Mouse (Mus musculus) heart, postnatal 25 days (tissue): ENCODE data around the gene Xlr3b. TPM values are rescaled to one million over a fixed set of nuclear protein-coding genes. Genes with fewer than 3 reads are reported as not detected.
"Not testable (repeated sequence)": the region's sequence is repeated elsewhere in the genome, so short reads cannot be mapped to it uniquely, and the experiment has no call there.

Source experiments
- DNase-seq: peaks from one replicate; pipeline ENCODE4 v3.0.0; 2022; ENCODE audit warnings: low spot score
- intact Hi-C: fragments of 180-260 bp; cut with DNase I; formaldehyde crosslinking; loops from one replicate; pipeline ENCODE4 v1.15.1; 2025
- total RNA-seq, 2 experiments: library from RNA; stranded (reverse); gene quantifications; 2 replicates each; pipeline ENCODE4 v1.2.3; 2021

Xlr3b gene
- 1 to 10 TPM in 1 of 2 experiments, under 1 TPM in 1; 0.60 to 1.3 TPM for total RNA-seq

DNA sequence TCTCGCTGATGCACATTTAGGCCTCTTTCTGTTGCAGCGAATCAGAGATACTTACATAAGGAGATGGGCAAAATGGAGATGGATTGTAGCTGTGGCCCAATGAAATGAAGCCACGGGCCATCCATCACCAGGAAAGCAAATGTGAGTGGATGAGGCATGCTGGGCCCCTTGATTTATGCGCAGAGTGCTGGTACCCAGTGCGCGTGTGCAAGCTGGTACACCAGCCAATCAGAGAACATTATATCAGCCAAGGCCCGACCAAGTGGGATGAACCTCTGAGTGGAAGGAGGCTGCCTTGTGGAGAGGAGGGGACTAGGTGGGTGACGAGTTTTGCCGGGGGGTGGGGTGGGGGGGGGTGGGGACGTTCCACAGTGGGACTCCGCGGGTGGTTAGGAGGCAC is at the start of gene Xlr3b:
Gene Xlr3b (plus strand): TSS at position 274 of the 400 bp plus-strand sequence.
- DNase-seq, intact Hi-C loops: not testable (repeated sequence)

DNA sequence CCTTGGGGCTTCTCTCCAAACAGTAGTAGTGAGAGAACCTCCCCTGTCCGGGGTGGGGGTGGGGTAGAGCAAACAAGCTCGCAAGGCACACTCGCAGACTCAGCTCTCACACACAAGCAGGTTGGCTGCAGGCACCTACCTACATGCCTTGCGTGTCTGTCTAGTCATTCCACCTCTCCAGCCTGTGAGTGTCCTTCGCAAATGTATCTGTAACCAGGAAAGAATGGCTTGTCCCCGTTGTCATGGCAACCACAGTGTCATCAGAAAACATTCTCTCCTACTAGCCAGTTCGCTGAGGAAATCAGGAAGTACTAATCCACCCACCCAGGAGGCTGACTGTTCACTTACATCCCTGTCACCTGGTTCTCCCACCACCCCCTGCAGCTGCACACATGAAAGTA is 48.8 kb upstream of the Xlr3b start:
- DNase-seq, intact Hi-C loops: not testable (repeated sequence)

DNA sequence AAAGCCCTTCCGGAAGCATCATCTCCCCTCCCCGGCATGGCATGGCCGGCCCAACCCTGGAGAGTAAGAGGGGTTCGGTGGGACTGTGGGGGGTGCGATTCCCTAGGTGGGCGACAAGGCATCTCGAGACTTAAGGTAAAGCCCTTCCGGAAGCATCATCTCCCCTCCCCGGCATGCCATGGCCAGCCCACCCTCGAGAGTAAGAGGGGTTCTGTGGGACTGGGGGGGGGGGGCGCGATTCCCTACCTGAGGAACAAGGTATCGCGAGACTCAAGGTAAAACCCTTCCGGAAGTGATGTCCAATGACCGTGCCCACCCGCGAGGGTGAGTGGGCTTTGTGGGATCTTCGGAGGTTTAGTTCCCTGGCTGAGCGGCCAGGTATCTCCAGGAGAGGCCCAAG is 43.5 kb upstream of the Xlr3b start, which contains the start of gene Xlr5b:
Gene Xlr5b (plus strand): TSS at position 301 of the 400 bp plus-strand sequence.
- DNase-seq, intact Hi-C loops: not testable (repeated sequence)

DNA sequence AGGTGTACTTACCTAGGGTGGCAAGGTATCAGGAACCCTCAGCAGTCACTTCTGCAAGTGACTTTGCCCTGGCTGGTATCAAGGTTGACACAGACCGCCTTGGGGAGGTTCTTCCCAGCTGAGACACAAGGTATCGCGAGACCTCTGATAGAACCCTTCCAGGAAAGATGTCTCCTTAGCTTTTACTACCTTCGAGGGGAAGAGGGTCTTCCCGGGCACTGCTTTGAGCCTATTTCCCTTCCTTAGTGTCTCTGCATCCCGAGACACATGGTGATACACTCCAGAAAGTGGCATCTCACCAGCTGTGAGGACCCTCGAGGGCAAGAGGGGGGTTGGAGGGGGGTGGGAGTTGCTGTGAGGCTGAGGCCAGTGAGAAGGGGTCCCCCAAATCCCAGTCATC is 42.7 kb upstream of the Xlr3b start, which contains the start of gene DXBay18:
Gene DXBay18 (minus strand): TSS at position 101 of the 400 bp plus-strand sequence.
- not testable (repeated sequence) for DNase-seq

DNA sequence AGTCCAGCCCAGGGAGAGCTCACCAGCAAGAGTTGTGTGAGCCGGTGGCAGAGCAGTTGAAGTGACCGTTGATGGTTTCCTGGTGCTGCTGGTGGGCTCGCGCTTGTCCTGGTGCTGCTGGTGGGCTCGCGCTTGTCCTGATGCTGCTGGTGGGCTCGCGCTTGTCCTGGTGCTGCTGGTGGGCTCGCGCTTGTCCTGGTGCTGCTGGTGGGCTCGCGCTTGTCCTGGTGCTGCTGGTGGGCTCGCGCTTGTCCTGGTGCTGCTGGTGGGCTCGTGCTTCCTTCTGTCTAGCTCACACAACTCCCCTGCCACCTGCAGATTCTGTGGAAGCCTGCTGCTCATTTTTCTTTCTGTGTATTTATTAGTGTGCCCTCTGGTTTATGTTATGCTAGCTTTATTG is 15.1 kb upstream of the Xlr3b start, which contains the start of gene Spin2d:
Gene Spin2d (minus strand): TSS at position 101 of the 400 bp plus-strand sequence.
- DNase-seq, intact Hi-C loops: not testable (repeated sequence)

More for the DNA sequence above, 42.7 kb upstream of the Xlr3b start, which contains the start of gene DXBay18:
- intact Hi-C loops: not testable (repeated sequence)

DNA sequence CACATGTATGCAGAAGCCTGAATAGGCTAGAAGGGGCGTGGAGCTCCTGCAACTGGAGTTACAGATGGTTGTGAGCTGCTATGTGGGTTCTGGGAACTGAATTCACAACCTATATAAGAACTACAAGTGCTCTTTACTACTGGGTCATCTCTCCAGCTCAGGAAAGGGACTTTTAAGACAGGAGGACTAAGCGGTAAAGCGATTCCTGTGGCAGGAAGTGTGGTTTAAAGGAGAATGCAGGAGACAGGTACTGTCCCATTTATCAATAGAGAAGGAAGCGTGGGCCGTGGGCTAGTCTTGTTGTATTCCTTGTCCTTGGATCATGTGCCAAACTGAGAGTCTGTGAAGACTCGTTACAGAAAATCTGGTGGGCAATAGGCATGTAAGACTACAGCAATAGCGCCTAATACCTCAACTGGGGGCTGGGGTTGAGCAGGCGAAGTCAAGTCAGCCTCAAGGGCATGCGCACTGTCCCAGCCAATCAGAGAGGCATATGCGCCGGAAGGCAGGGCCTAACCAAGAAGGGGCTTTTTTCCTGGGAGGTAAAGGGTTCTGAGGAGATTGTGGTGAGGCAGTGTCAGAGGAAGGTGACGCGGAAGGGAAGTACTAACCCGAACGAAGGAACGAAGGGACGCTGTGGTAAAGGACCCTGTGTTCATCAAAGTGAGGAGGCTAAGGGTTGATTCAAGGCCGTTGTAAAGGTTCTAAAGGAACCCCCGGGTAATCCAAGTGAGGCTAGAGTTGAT is 22.0 kb downstream of the Xlr3b start, which contains the start of gene Xlr4b:
Gene Xlr4b (plus strand): TSS at position 515 of the 746 bp plus-strand sequence.
- DNase-seq, intact Hi-C loops: not testable (repeated sequence)

DNA sequence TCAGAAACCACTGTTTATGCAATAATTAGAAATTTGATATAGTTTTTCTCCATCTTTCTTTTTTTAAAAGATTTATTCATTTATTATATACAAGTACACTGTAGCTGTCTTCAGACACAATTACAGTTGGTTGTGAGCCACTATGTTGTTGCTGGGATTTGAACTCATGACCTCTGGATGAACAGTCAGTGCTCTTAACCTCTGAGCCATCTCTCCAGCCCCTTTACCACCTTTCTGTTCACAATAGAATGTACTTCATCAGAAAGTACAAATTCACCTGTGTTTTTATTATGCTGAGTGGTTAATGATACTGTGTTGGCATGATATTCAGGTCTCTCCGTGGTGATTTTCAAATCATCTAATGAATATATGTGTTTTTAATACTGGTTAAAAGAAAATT is 33.4 kb downstream of the Xlr3b start:
- DNase-seq: no peak
- intact Hi-C loops: no loop called here

DNA sequence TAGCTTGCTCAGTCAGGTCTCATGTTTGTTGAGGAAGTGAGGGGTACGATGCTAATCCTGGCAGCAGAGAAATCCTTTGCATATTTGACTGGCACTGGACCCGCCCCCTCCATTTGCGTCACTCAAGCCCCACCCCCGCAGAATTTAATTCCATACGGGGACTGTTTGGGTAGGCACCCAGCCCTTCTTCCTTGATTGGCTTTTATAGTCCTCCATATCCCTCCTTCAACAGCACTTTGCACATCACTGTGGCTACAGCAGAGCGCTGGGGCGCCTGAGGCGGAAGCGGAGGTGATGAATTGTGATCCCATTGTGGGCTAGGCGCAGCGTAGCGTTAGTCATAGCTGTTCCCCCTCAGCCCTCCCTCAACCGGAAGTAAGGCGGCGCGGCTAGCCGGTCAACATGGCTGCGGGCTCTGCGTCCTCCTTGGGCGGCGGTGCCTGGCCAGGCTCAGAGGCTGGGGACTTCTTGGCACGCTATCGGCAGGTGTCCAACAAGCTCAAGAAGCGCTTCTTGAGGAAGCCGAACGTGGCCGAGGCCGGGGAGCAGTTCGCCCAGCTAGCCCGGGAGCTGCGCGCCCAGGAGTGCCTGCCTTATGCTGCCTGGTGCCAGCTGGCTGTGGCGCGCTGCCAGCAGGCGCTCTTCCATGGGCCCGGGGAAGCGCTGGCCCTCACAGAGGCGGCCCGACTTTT is 36.1 kb downstream of the Xlr3b start, which contains the start of gene F8a:
Gene F8a (plus strand): TSS at position 378 of the 692 bp plus-strand sequence.
- peak; percentile 64 for DNase-seq
- intact Hi-C loops: no loop called here

DNA sequence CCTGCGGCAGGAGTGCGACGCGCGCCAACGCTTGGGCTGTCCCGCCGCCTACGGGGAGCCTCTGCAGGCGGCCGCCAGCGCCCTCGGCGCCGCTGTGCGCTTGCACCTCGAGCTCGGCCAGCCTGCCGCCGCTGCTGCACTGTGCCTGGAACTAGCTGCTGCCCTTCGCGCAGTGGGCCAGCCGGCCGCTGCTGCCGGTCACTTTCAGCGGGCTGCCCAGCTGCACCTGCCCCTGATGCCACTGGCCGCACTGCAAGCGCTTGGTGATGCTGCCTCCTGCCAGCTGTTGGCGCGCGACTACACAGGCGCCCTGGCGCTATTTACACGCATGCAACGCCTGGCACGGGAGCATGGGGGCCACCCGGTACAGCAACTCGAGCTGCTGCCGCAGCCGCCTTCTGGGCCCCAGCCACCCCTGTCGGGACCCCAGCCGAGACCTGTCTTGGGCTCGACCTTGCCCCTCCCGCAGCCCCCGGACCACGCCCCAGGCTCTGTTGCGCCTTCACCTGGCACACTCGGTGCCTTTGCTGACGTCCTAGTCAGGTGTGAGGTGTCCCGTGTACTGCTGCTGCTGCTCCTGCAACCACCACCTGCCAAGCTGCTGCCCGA is 36.7 kb downstream of the Xlr3b start:
- peak; percentile 32 for DNase-seq
- intact Hi-C loops: no loop called here

DNA sequence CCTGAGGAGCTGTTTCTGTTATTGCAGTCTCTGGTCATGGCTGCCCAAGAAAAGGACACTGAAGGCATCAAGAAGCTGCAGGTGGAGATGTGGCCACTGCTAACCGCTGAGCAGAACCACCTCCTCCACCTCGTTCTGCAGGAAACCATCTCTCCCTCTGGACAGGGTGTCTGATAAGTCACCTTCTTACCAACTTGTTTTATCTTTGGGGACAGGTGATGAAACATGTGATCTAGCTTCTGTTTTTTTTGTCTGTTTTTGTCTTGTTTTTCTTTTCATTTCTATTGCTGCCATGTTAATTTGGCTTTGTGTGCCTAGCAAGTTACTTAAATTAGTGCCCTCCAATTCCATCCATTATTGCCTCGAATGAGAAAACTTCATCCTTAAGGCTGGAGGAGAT is 37.3 kb downstream of the Xlr3b start:
- intact Hi-C loops: no loop called here
- DNase-seq: no peak

DNA sequence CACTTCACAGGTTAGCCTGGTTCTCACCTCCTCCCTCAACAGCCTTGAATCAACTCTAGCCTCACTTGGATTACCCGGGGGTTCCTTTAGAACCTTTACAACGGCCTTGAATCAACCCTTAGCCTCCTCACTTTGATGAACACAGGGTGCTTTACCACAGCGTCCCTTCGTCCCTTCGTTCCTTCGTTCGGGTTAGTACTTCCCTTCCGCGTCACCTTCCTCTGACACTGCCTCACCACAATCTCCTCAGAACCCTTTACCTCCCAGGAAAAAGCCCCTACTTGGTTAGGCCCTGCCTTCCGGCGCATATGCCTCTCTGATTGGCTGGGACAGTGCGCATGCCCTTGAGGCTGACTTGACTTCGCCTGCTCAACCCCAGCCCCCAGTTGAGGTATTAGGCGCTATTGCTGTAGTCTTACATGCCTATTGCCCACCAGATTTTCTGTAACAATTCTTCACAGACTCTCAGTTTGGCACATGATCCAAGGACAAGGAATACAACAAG is 50.9 kb downstream of the Xlr3b start, which contains the start of gene Xlr4c:
Gene Xlr4c (minus strand): TSS at position 310 of the 505 bp plus-strand sequence.
- intact Hi-C loops, DNase-seq: not testable (repeated sequence)

Other genes starting within 250 kb of the Xlr3b start
- 1 to 10 TPM; 1.2 to 1.9 TPM for gene Zfp185, start 204.9 kb upstream of the Xlr3b start, total RNA-seq
- gene Pnma5, start 155.1 kb upstream of the Xlr3b start, total RNA-seq: not detected
- gene Pnma3, start 127.4 kb upstream of the Xlr3b start, total RNA-seq: not detected
- gene Xlr4a, start 109.7 kb upstream of the Xlr3b start, total RNA-seq: 1 to 10 TPM in 1 of 2 experiments, under 1 TPM in 1; 0.94 to 1.5 TPM
- gene Xlr3a, start 95.1 kb upstream of the Xlr3b start, total RNA-seq: under 1 TPM; 0.44 to 0.67 TPM
- gene Gm14685, start 75.2 kb upstream of the Xlr3b start, total RNA-seq: not detected
- gene Xlr5b, start 43.4 kb upstream of the Xlr3b start, total RNA-seq: not detected
- gene DXBay18, start 42.8 kb upstream of the Xlr3b start, total RNA-seq: not detected
- not detected for gene Spin2d, start 15.2 kb upstream of the Xlr3b start, total RNA-seq
- gene Xlr4b, start 22.1 kb downstream of the Xlr3b start, total RNA-seq: under 1 TPM; 0.60 to 0.67 TPM
- 1 to 10 TPM; 6.9 to 7.5 TPM for gene F8a, start 36.1 kb downstream of the Xlr3b start, total RNA-seq
- not detected for gene Xlr4c, start 50.9 kb downstream of the Xlr3b start, total RNA-seq
- not detected for gene Xlr3c, start 73.2 kb downstream of the Xlr3b start, total RNA-seq
- not detected for gene Xlr5a, start 100.8 kb downstream of the Xlr3b start, total RNA-seq
- not detected for gene Xlr5c, start 100.8 kb downstream of the Xlr3b start, total RNA-seq
- not detected for gene Gm45015, start 144.6 kb downstream of the Xlr3b start, total RNA-seq
- gene Zfp275, start 150.4 kb downstream of the Xlr3b start, total RNA-seq: 1 to 10 TPM; 4.4 to 5.2 TPM
- not detected for gene Gm18336, start 206.5 kb downstream of the Xlr3b start, total RNA-seq
- not detected for gene Zfp92, start 218.9 kb downstream of the Xlr3b start, total RNA-seq
- not detected for gene Trex2, start 243.1 kb downstream of the Xlr3b start, total RNA-seq